Mouse (Mus musculus) stomach, embryonic 14.5 days (tissue): ENCODE results near the gene Spink4. TPM values are rescaled to one million over a fixed set of nuclear protein-coding genes. Genes with fewer than 3 reads are reported as not detected.

Source experiments
- ATAC-seq: fragments of 200-750 bp; cut with Nextera tagmentation; 2 replicates; pipeline ENCODE4 v1.8.0; 2017; ENCODE audit warnings: low read depth, moderate TSS enrichment; ENCODE audit not compliant: insufficient number of reproducible peaks, insufficient read depth, low FRiP score
- H3K27ac ChIP-seq: fragments of 300-500 bp; sonication (generic); 2 replicates; pipeline ENCODE4 v1.5.1; 2014; ENCODE audit warnings: mild to moderate bottlenecking, low read length, moderate library complexity, mixed read lengths
- H3K27me3 ChIP-seq: fragments of 300-500 bp; sonication (generic); 2 replicates; pipeline ENCODE4 v1.6.1; 2014; ENCODE audit warnings: low read length, control low read depth, mixed read lengths; ENCODE audit not compliant: control insufficient read depth, insufficient read depth
- H3K36me3 ChIP-seq: fragments of 300-500 bp; sonication (generic); 2 replicates; pipeline ENCODE4 v1.6.1; 2014; ENCODE audit warnings: mild to moderate bottlenecking, control low read depth, low read length, moderate library complexity, mixed read lengths; ENCODE audit not compliant: control insufficient read depth, insufficient read depth
- H3K4me1 ChIP-seq: fragments of 300-500 bp; sonication (generic); 2 replicates; pipeline ENCODE4 v1.6.1; 2014; ENCODE audit warnings: low read length, control low read depth, mixed read lengths; ENCODE audit not compliant: control insufficient read depth, insufficient read depth
- H3K4me2 ChIP-seq: fragments of 300-500 bp; sonication (generic); replicated peaks from 2 replicates; pipeline ENCODE4 v1.6.1; 2014; ENCODE audit warnings: low read depth, low read length, control low read depth
- H3K4me3 ChIP-seq: fragments of 300-500 bp; sonication (generic); 2 replicates; pipeline ENCODE4 v1.5.1; 2014; ENCODE audit warnings: low read depth, low read length, control low read depth
- H3K9ac ChIP-seq: fragments of 300-500 bp; sonication (generic); replicated peaks from 2 replicates; pipeline ENCODE4 v1.6.1; 2014; ENCODE audit warnings: low read depth, mild to moderate bottlenecking, control low read depth, low read length, moderate library complexity, mixed read lengths
- H3K9me3 ChIP-seq: fragments of 300-500 bp; sonication (generic); 2 replicates; pipeline ENCODE4 v1.6.1; 2016; ENCODE audit warnings: low read depth, low read length, control low read depth; ENCODE audit not compliant: control insufficient read depth
- WGBS: fragments of 180-500 bp; shearing (Covaris S2); extraction: QIAGEN DNeasy Blood & Tissue Kit; methylation state at CpG from one replicate; pipeline ENCODE4 v1.1.7; 2014; 5-methylcytosine and 5-hydroxymethylcytosine counted together
- polyA plus RNA-seq: library from polyadenylated mRNA; unstranded; fragments of >200 nt; fragmentation: Nextera tagmentation; extraction: Ambion mirVana; gene quantifications from 2 replicates; pipeline ENCODE4 v1.2.1, GENCODE M21; 2014

The Spink4 gene
- polyA plus RNA-seq, 1 experiment from 2014 or later = not detected

DNA sequence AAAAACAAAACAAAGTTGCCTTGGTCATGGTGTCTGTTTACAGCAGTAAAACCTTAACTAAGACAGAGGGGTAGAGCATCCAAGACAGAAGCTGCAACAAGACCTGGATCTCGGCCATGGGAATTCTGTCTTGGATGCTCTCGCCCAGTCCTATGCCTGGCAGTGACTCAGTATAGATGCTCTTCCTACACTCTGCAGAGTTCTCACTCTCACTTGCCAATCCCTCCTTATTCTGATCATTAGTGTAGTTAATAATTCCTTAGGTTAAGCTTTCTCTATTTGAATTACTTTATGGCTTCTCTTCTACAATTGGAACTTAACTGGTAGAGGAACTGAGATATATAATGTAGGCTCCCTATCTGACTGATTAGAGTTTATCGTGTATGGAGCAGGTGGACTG, 24.7 kb upstream of the Spink4 start:
- H3K27ac ChIP-seq = no peak overlapping the region
- no peak overlapping the region for H3K4me2 ChIP-seq
- WGBS = 96% methylated on average over 3 of the region's 3 CpGs
- H3K4me1 ChIP-seq = no peaks in the 10 kb centered on the region
- no peak overlapping the region for H3K4me3 ChIP-seq
- no peaks in the 10 kb centered on the region for H3K36me3 ChIP-seq
- no peaks in the 10 kb centered on the region; the same call in 1 of the 2 replicates for H3K9me3 ChIP-seq
- no peak overlapping the region for H3K9ac ChIP-seq
- no peaks in the 10 kb centered on the region for H3K27me3 ChIP-seq
- no peak for ATAC-seq

DNA sequence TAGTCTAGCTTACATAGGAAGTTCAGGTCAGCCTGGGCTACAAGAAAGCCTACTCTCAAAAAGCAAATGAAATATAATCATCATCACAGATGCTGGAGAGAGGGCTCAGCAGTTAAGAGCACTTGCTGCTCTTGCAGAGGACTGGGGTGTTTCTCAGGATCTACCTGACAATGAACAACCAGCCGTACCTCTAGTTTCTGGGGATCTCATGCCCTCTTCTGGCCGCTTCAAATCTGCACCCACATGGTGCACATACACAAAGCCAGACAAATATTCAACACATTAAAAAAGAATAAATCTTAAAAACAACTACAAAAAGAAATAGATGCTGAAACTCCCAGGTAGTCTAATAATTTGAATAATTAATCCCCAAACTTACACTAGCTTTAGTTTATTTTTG, 24.2 kb upstream of the Spink4 start:
- Histone ChIP-seq H3K9me3 (no peaks in the 10 kb centered on the region; the same call in 1 of the 2 replicates), H3K4me1 (no peaks in the 10 kb centered on the region), H3K36me3 (no peaks in the 10 kb centered on the region), H3K4me2 (no peak overlapping the region), H3K27ac (no peak overlapping the region), H3K27me3 (no peaks in the 10 kb centered on the region), H3K9ac (no peak overlapping the region), H3K4me3 (no peak overlapping the region)
- no peak for ATAC-seq
- WGBS = 88% methylated on average over 2 of the region's 2 CpGs

DNA sequence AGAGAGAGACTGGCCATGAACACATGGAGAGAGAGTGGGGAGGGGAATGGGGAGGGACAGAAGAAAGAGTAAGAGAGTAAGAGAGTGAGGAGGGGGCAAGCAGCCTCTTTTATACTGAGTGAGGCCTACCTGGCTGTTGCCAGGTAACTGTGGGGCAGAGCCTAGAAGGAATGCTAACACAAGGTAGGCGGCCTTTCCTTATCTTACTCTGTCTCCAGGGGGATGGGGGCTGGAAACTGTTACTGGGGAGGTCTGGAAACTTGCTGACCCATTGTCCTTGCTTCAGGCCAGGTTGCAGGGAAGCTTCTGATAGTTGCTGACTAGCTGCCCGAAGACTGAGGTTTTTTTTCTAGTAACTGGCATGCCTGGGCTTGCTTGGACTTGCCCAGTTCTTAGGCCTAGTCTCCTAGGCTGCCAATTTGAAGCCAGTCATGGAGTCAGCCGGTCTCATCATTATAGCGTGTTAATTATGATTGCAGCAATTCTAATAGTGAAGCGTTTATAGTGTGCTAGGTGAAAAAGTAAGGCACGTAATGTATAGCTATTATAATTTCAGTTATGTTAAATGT, 21.3 kb upstream of the Spink4 start:
- no peaks in the 10 kb centered on the region for H3K36me3 ChIP-seq
- no peak overlapping the region for H3K4me3 ChIP-seq
- no peak overlapping the region for H3K4me2 ChIP-seq
- no peak overlapping the region for H3K27ac ChIP-seq
- ATAC-seq = peak; percentile 75
- no peak overlapping the region for H3K9ac ChIP-seq
- H3K4me1 ChIP-seq = no peaks in the 10 kb centered on the region
- H3K9me3 ChIP-seq = no peaks in the 10 kb centered on the region; the same call in 1 of the 2 replicates
- WGBS = 73% methylated on average over 6 of the region's 6 CpGs
- H3K27me3 ChIP-seq = no peaks in the 10 kb centered on the region

DNA sequence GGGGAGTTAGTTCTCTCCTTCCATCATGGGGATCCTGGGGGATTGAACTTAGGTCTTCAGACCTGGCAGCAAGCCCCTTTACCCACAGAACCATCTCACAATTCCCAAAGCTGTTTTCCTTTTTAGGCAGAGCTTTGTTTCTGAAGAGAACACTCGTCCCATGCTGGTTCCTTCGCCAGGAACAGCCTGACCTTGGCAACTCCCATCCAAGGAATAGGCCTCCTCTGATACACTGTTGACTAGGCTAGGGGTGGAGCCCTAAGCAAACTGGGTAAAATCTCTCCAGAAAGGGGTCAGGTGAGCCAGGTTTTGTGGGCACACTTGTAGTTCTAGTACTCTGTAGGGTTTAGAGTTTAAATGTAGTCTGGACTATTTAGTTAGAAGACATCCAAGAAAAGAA, 20.6 kb upstream of the Spink4 start:
- no peak overlapping the region for H3K4me3 ChIP-seq
- H3K4me2 ChIP-seq = no peak overlapping the region
- no peaks in the 10 kb centered on the region for H3K27me3 ChIP-seq
- H3K36me3 ChIP-seq = no peaks in the 10 kb centered on the region
- no peak overlapping the region for H3K27ac ChIP-seq
- no peaks in the 10 kb centered on the region; the same call in 1 of the 2 replicates for H3K9me3 ChIP-seq
- H3K4me1 ChIP-seq = no peaks in the 10 kb centered on the region
- H3K9ac ChIP-seq = no peak overlapping the region
- 65% methylated on average over 2 of the region's 2 CpGs for WGBS
- ATAC-seq = no peak

DNA sequence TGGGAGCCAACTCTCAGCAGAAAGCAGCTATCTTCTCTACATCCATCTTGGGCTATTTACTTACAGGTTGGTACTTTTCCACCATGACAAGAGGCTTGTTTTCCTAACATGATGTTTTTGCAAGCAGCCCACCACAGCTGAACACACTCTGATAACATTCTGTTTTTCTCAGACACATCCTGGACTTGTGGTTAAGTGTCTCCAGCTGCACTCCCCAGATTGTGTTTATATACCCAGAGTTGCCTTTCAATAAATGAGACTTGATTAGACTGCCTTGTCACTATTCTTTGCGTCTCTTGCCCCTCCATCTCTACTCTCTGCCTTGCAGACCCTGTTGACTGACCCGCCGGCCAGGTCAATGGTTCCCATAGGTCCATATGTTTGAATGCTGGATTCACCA, 19.8 kb upstream of the Spink4 start:
- 90% methylated on average over 3 of the region's 3 CpGs for WGBS
- Histone ChIP-seq H3K4me3 (no peak overlapping the region), H3K27ac (no peak overlapping the region), H3K9ac (no peak overlapping the region), H3K4me2 (no peak overlapping the region), H3K27me3 (no peaks in the 10 kb centered on the region), H3K4me1 (no peaks in the 10 kb centered on the region), H3K9me3 (no peaks in the 10 kb centered on the region; the same call in 1 of the 2 replicates), H3K36me3 (no peaks in the 10 kb centered on the region)
- ATAC-seq = no peak

DNA sequence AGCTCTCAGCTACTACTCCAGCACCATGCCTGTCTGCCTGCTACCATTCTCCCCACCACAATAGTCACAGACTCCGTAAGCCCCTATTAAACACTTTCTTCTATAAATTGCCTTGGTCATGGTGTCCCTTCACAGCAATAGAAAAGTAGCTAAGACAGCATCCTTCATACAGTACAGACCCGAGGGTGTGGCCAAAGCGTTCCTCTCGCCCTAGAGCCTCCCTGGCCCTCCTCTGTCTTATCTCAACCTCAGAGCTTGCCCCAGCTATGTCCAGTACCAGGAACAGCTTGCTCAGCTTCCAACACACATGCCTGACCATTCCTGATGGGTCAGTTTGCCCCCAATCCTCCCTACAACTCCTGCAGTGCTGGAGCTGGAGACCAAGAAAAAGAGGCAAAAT, 19.2 kb upstream of the Spink4 start:
- ATAC-seq = no peak
- H3K27ac ChIP-seq = no peak overlapping the region
- H3K36me3 ChIP-seq = no peaks in the 10 kb centered on the region
- H3K4me1 ChIP-seq = no peaks in the 10 kb centered on the region
- H3K4me3 ChIP-seq = no peak overlapping the region
- no peak overlapping the region for H3K4me2 ChIP-seq
- no peak overlapping the region for H3K9ac ChIP-seq
- H3K27me3 ChIP-seq = no peaks in the 10 kb centered on the region
- 90% methylated on average over 4 of the region's 4 CpGs for WGBS
- H3K9me3 ChIP-seq = no peaks in the 10 kb centered on the region; the same call in 1 of the 2 replicates

DNA sequence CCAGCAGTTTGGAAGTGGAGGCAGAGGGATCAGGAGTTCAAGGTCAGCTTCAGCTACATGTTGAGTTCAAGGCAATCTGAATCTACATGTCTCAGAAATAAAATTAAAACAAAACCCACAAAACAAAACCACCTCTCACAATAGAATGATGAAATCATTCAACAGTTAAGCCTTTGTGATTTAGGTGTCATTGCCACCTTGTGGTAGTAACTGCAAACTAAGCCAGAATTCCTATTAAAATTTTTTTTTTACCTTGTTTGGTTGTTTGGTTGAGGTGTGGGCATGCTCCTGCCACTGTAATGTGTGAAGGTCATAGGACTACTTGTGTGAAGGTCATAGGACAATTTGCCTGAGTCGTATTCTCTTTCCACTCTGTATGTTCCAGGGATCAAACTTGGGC, 13.6 kb upstream of the Spink4 start:
- no peak overlapping the region for H3K9ac ChIP-seq
- no peak for ATAC-seq
- H3K27ac ChIP-seq = no peak overlapping the region
- no peak overlapping the region for H3K4me2 ChIP-seq
- no peak overlapping the region for H3K4me3 ChIP-seq
- H3K9me3 ChIP-seq = no peaks in the 10 kb centered on the region
- H3K4me1 ChIP-seq = no peaks in the 10 kb centered on the region
- WGBS = 35% methylated on average over 1 of the region's 1 CpGs
- no peaks in the 10 kb centered on the region for H3K36me3 ChIP-seq
- no peaks in the 10 kb centered on the region for H3K27me3 ChIP-seq

DNA sequence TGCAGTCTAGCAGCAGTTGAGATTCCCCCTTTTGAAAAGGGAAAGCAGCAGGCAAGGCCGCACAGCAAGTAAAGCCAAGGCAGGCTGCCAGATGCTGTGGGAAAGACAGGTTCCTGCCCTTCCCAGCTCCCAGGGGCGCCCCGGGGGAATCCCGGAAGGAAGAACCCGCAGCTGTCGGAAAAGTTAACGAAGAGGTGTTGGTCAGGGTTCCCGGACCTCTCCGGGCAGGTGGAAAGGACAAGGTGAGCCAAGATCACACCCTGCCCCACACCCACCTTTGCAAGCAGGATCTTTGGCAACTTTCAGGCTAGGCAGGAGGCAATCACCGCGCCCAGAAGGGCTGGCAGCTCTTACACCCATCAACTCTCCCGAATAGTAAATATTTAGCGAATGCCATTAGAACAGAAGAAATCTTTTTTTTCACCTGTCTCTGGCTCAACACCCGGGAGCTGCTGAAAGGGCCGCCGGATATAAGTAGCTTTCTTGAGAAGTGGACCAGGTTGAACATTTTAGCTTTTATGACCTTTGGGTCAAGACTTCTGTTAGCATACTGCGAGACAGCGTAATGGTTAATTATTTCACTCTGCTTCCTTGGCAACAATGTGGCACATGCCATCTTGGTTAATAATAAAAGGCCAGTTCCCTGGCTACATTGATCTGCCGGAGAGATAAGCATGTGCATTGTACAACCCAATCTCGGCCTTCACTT, 11.4 kb upstream of the Spink4 start:
- Histone ChIP-seq H3K4me1 (no peaks in the 10 kb centered on the region), H3K27me3 (no peaks in the 10 kb centered on the region), H3K4me2 (peak overlapping the region; percentile 1; the same call in 1 of the 2 replicates), H3K27ac (peak overlapping the region; percentile 80; the same call in 1 of the 2 replicates), H3K9me3 (no peaks in the 10 kb centered on the region), H3K36me3 (no peaks in the 10 kb centered on the region), H3K4me3 (no peak overlapping the region), H3K9ac (0 out of 2 replicates have a peak overlapping the region, but pooled peaks have one; percentile 11)
- peak; percentile 76 for ATAC-seq
- 25% methylated on average over 20 of the region's 20 CpGs for WGBS
